Mouse (Mus musculus): ENCODE measurements around the gene Gm40193.

DNA sequence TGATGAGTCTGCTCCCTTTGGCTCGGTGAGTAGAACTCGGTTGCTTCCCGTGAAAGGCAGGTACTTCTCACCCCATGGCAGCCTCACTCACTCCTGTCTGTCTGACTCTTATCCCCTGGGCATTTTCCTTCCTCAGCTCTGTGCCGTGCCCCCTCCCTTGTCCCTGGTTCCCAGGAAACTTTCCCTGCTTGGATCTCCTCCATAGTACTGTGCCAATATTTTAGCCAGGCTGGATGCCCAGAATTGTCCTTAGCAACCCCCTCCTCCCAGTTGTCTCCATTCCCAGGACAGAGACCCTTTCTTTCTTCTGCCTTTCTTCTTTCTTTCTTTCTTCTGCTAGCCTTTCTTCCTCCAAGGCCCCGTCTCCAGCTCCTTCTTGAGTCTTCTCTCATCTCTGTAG lies 8.7 kb upstream of the Gm40193 start:
- TF ChIP-seq EP300 (IDR thresholded peaks at IDR 0.05; ENCODE audit: insufficient read depth, low read depth, low read length), result no peak
- TF ChIP-seq CTCF (IDR thresholded peaks at IDR 0.05; ENCODE audit: low read depth, low read length), result no peak
